ENCODE assay signal across 27 mouse cellular contexts in genomic region chr4:135429383-135429782, GRCm38 (mm10). TPM values are rescaled to one million over a fixed set of nuclear protein-coding genes. Genes with fewer than 3 reads are reported as not detected.
"Had no signal": no experiment of that assay in that cellular context is flagged by ENCODE, and none has a peak within 500 bp of the region (broad histone marks: within the 10 kb centered on the region; RNA-seq: fewer than 3 reads in every experiment).

No protein-coding gene starts in this region.

- H3K36me3 ChIP-seq: intestine, embryonic 15.5 days; limb, embryonic 10.5 days; limb, embryonic 12.5 days; liver, embryonic 13.5 days; liver, embryonic 15.5 days had no signal

- H3K9me3 ChIP-seq: heart, embryonic 10.5 days; heart, embryonic 12.5 days; hindbrain, embryonic 10.5 days; hindbrain, embryonic 12.5 days; intestine, embryonic 15.5 days; limb, embryonic 10.5 days; limb, embryonic 12.5 days; liver, embryonic 13.5 days; liver, embryonic 15.5 days had no signal

- ATAC-seq: hindbrain, embryonic 16.5 days; inflammation-experienced regulatory T-cells, adult 6 months; intestine, embryonic 15.5 days; intestine, postnatal 0 days had no signal

- H3K9ac ChIP-seq: heart, embryonic 12.5 days; hindbrain, embryonic 12.5 days; hindbrain, embryonic 14.5 days; intestine, embryonic 15.5 days; limb, embryonic 12.5 days; liver, embryonic 13.5 days; liver, embryonic 15.5 days had no signal

- H3K27ac ChIP-seq: heart, embryonic 10.5 days; hindbrain, embryonic 10.5 days; hindbrain, embryonic 12.5 days; hindbrain, embryonic 14.5 days; intestine, embryonic 15.5 days; layer of hippocampus, adult 2 months; left cerebral cortex, adult 2 months; limb, embryonic 10.5 days; limb, embryonic 12.5 days; liver, embryonic 13.5 days; liver, embryonic 15.5 days had no signal

- H3K27me3 ChIP-seq: heart, embryonic 12.5 days; hindbrain, embryonic 12.5 days; intestine, embryonic 15.5 days; liver, embryonic 13.5 days; liver, embryonic 15.5 days had no signal

- DNase-seq: gastrocnemius, postnatal 14 days; gastrocnemius, postnatal 36 days; heart, adult 11 months; heart, postnatal 10 days; heart, postnatal 4 days; kidney, adult 18-20 months; kidney, adult 8-10 months; kidney, postnatal 10 days; kidney, postnatal 25 days; kidney, postnatal 4 days; liver; liver, embryonic 13.5 days had no signal

- H3K4me3 ChIP-seq: heart, embryonic 10.5 days; heart, embryonic 12.5 days; hindbrain, embryonic 10.5 days; hindbrain, embryonic 12.5 days; intestine, embryonic 15.5 days; layer of hippocampus, adult 2 months; left cerebral cortex, adult 2 months; limb, embryonic 10.5 days; limb, embryonic 12.5 days; liver, embryonic 13.5 days; liver, embryonic 15.5 days had no signal

RNA-seq across cellular contexts. Expression of gene Ncmap, which starts 31.4 kb away (rescaled TPM):
- total RNA-seq: heart, adult 8-10 months had no signal
